Mouse (Mus musculus): ENCODE data around the gene Katnal1. TPM values are rescaled to one million over a fixed set of nuclear protein-coding genes. Genes with fewer than 3 reads are reported as not detected.

Gene Katnal1
- polyA plus RNA-seq, 1 experiment from 2014 or later: 42.3 TPM

- Histone ChIP-seq H3K4me3 (ENCODE audit: low read depth, low read length) (no peak overlapping the region), H3K4me1 (ENCODE audit: control insufficient read depth, insufficient read depth, low read length) (no peaks in the 10 kb centered on the region), H3K36me3 (ENCODE audit: control insufficient read depth, insufficient read depth, low read length) (no peaks in the 10 kb centered on the region), H3K9ac (replicated peaks; ENCODE audit: low read depth, low read length) (no peak overlapping the region), H3K27me3 (ENCODE audit: control insufficient read depth, insufficient read depth, low read length) (no peaks in the 10 kb centered on the region), H3K27ac (ENCODE audit: low read depth, low read length) (no peak overlapping the region), H3K9me3 (ENCODE audit: control insufficient read depth, low read length) (no peaks in the 10 kb centered on the region), H3K4me2 (ENCODE audit: low read depth, low read length) (no peak overlapping the region)
- WGBS: 98% methylated on average over 5 of the region's 5 CpGs
- ATAC-seq (ENCODE audit: low read depth): no peak
Observed at GRCm38 (mm10) chr5:148847032-148847431, 82.1 kb downstream of the Katnal1 start.

GRCm38 (mm10) chr5:148837069-148837468 is 92.1 kb downstream of the Katnal1 start:
- no peak overlapping the region for H3K4me2 ChIP-seq (ENCODE audit: low read depth, low read length)
- H3K9me3 ChIP-seq (ENCODE audit: control insufficient read depth, low read length): no peaks in the 10 kb centered on the region
- no peaks in the 10 kb centered on the region for H3K36me3 ChIP-seq (ENCODE audit: control insufficient read depth, insufficient read depth, low read length)
- WGBS: 36% methylated on average over 8 of the region's 8 CpGs
- H3K4me3 ChIP-seq (ENCODE audit: low read depth, low read length): no peak overlapping the region
- H3K9ac ChIP-seq (replicated peaks; ENCODE audit: low read depth, low read length): no peak overlapping the region
- H3K27ac ChIP-seq (ENCODE audit: low read depth, low read length): no peak overlapping the region
- no peak for ATAC-seq (ENCODE audit: low read depth)
- no peaks in the 10 kb centered on the region for H3K27me3 ChIP-seq (ENCODE audit: control insufficient read depth, insufficient read depth, low read length)
- H3K4me1 ChIP-seq (ENCODE audit: control insufficient read depth, insufficient read depth, low read length): no peaks in the 10 kb centered on the region

- Histone ChIP-seq H3K9me3 (ENCODE audit: control insufficient read depth, low read length) (no peaks in the 10 kb centered on the region), H3K4me1 (ENCODE audit: control insufficient read depth, insufficient read depth, low read length) (0 out of 2 replicates have a peak, but pooled peaks cover 6% of the 10 kb centered on the region), H3K27me3 (ENCODE audit: control insufficient read depth, insufficient read depth, low read length) (no peaks in the 10 kb centered on the region), H3K27ac (ENCODE audit: low read depth, low read length) (no peak overlapping the region), H3K36me3 (ENCODE audit: control insufficient read depth, insufficient read depth, low read length) (no peaks in the 10 kb centered on the region), H3K4me2 (ENCODE audit: low read depth, low read length) (peak overlapping the region; percentile 34), H3K9ac (replicated peaks; ENCODE audit: low read depth, low read length) (0 out of 2 replicates have a peak overlapping the region, but pooled peaks have one; percentile 13), H3K4me3 (ENCODE audit: low read depth, low read length) (no peak overlapping the region; the same call in 1 of the 2 replicates)
- WGBS: 5% methylated on average over 23 of the region's 23 CpGs
- peak; percentile 58; the same call in 1 of the 2 replicates for ATAC-seq (ENCODE audit: low read depth)
Observed at GRCm38 (mm10) chr5:148831596-148832257, 97.4 kb downstream of the Katnal1 start.

- Histone ChIP-seq H3K4me3 (ENCODE audit: low read depth, low read length) (no peak overlapping the region; the same call in 1 of the 2 replicates), H3K9me3 (ENCODE audit: control insufficient read depth, low read length) (no peaks in the 10 kb centered on the region), H3K4me2 (ENCODE audit: low read depth, low read length) (peak overlapping the region; percentile 34), H3K27me3 (ENCODE audit: control insufficient read depth, insufficient read depth, low read length) (no peaks in the 10 kb centered on the region), H3K4me1 (ENCODE audit: control insufficient read depth, insufficient read depth, low read length) (0 out of 2 replicates have a peak, but pooled peaks cover 6% of the 10 kb centered on the region), H3K27ac (ENCODE audit: low read depth, low read length) (no peak overlapping the region), H3K9ac (replicated peaks; ENCODE audit: low read depth, low read length) (0 out of 2 replicates have a peak overlapping the region, but pooled peaks have one; percentile 13), H3K36me3 (ENCODE audit: control insufficient read depth, insufficient read depth, low read length) (no peaks in the 10 kb centered on the region)
- under 1% methylated on average over 9 of the region's 9 CpGs for WGBS
- no peak for ATAC-seq (ENCODE audit: low read depth)
Observed at GRCm38 (mm10) chr5:148831141-148831547, 98.0 kb downstream of the Katnal1 start.

GRCm38 (mm10) chr5:148825732-148826131 is 103.4 kb downstream of the Katnal1 start:
- H3K9ac ChIP-seq (replicated peaks; ENCODE audit: low read depth, low read length): no peak overlapping the region
- H3K27ac ChIP-seq (ENCODE audit: low read depth, low read length): no peak overlapping the region
- no peaks in the 10 kb centered on the region for H3K4me1 ChIP-seq (ENCODE audit: control insufficient read depth, insufficient read depth, low read length)
- no peaks in the 10 kb centered on the region for H3K9me3 ChIP-seq (ENCODE audit: control insufficient read depth, low read length)
- H3K27me3 ChIP-seq (ENCODE audit: control insufficient read depth, insufficient read depth, low read length): no peaks in the 10 kb centered on the region
- 86% methylated on average over 7 of the region's 7 CpGs for WGBS
- H3K36me3 ChIP-seq (ENCODE audit: control insufficient read depth, insufficient read depth, low read length): no peaks in the 10 kb centered on the region
- no peak overlapping the region for H3K4me2 ChIP-seq (ENCODE audit: low read depth, low read length)
- H3K4me3 ChIP-seq (ENCODE audit: low read depth, low read length): no peak overlapping the region
- ATAC-seq (ENCODE audit: low read depth): no peak

GRCm38 (mm10) chr5:148822772-148823171 is 106.3 kb downstream of the Katnal1 start:
- H3K9ac ChIP-seq (replicated peaks; ENCODE audit: low read depth, low read length): no peak overlapping the region
- no peak for ATAC-seq (ENCODE audit: low read depth)
- no peaks in the 10 kb centered on the region for H3K9me3 ChIP-seq (ENCODE audit: control insufficient read depth, low read length)
- H3K4me1 ChIP-seq (ENCODE audit: control insufficient read depth, insufficient read depth, low read length): 0 out of 2 replicates have a peak, but pooled peaks cover 6% of the 10 kb centered on the region
- H3K27me3 ChIP-seq (ENCODE audit: control insufficient read depth, insufficient read depth, low read length): no peaks in the 10 kb centered on the region
- WGBS: 68% methylated on average over 13 of the region's 13 CpGs
- H3K4me3 ChIP-seq (ENCODE audit: low read depth, low read length): no peak overlapping the region
- H3K36me3 ChIP-seq (ENCODE audit: control insufficient read depth, insufficient read depth, low read length): no peaks in the 10 kb centered on the region
- no peak overlapping the region for H3K27ac ChIP-seq (ENCODE audit: low read depth, low read length)
- H3K4me2 ChIP-seq (ENCODE audit: low read depth, low read length): no peak overlapping the region

Other genes starting within 250 kb of the Katnal1 start
- gene Gm42791, start 65.8 kb upstream of the Katnal1 start, polyA plus RNA-seq (2014; fragmentation: Nextera tagmentation; extraction: Ambion mirVana): not detected in 2 replicates

All from neural tube, embryonic 14.5 days (tissue).